8 mouse cellular contexts compared by ENCODE assay signal in the genomic region with DNA sequence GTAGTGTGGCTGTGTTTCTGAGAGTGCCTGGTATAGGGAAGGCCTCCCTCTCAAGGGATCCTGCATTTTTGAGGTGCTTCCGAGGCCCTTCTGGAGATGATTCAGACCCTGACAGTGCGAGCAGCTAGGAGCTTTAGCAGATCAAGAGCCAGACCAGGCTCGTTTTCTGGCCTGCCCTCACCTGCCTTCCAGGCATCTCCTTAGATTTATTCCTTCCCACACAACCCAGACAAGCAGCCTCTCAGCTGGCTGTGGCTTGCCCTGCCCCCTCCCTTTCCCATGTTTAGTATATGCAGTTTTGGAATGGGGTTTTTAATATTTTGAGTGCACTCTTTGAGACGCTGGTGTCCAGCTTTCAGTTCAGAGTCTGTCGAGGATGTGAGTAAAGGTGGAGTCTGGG.
DNase-seq lines count a peak whose midpoint lies in the region; ATAC-seq and TF ChIP-seq lines count a peak whose summit lies in the region.
"Had no signal": no experiment of that assay in that cellular context is flagged by ENCODE, and none has a peak within 500 bp of the region (broad histone marks: within the 10 kb centered on the region; RNA-seq: fewer than 3 reads in every experiment).

No protein-coding gene starts in this region.

- ATAC-seq in lung, embryonic 14.5 days (ENCODE audit: insufficient read depth), result no peak
- ATAC-seq in forebrain, embryonic 15.5 days (replicated peaks), result peak; percentile 33
- ATAC-seq in limb, embryonic 13.5 days (ENCODE audit: low FRiP score, low read depth), result no peak
- 0 out of 2 replicates have a peak, but pooled peaks have one; percentile 21 for ATAC-seq in stomach, embryonic 16.5 days (ENCODE audit: insufficient read depth, low FRiP score)

- no peak overlapping the region for H3K4me2 ChIP-seq in lung, embryonic 14.5 days
- H3K4me2 ChIP-seq in forebrain, embryonic 15.5 days (replicated peaks), result no peak overlapping the region
- H3K4me2 ChIP-seq in limb, embryonic 13.5 days (replicated peaks), result no peak overlapping the region
- H3K4me2 ChIP-seq in stomach, embryonic 16.5 days (ENCODE audit: low read depth, low read length), result no peak overlapping the region

- H3K4me1 ChIP-seq in lung, embryonic 14.5 days (ENCODE audit: insufficient read depth), result peaks cover 6% of the 10 kb centered on the region; the same call in 1 of the 2 replicates
- no peaks in the 10 kb centered on the region for H3K4me1 ChIP-seq in lung, adult 2 months (ENCODE audit: control insufficient read depth, insufficient read depth, low read length)
- peaks cover 16% of the 10 kb centered on the region for H3K4me1 ChIP-seq in forebrain, embryonic 15.5 days
- H3K4me1 ChIP-seq in limb, embryonic 13.5 days, result peaks cover 40% of the 10 kb centered on the region
- peaks cover 4% of the 10 kb centered on the region; the same call in 1 of the 2 replicates for H3K4me1 ChIP-seq in stomach, embryonic 16.5 days (ENCODE audit: control insufficient read depth, insufficient read depth, low read length)

- no peaks in the 10 kb centered on the region for H3K27me3 ChIP-seq in lung, embryonic 14.5 days (ENCODE audit: insufficient read depth, low read length)
- H3K27me3 ChIP-seq in forebrain, embryonic 15.5 days, result no peaks in the 10 kb centered on the region
- H3K27me3 ChIP-seq in limb, embryonic 13.5 days, result no peaks in the 10 kb centered on the region
- no peaks in the 10 kb centered on the region for H3K27me3 ChIP-seq in stomach, embryonic 16.5 days (ENCODE audit: control insufficient read depth, insufficient read depth, low read length)

- H3K9ac ChIP-seq in lung, embryonic 14.5 days, result no peak overlapping the region
- H3K9ac ChIP-seq in forebrain, embryonic 15.5 days (replicated peaks), result no peak overlapping the region
- no peak overlapping the region; the same call in 1 of the 2 replicates for H3K9ac ChIP-seq in limb, embryonic 13.5 days
- no peak overlapping the region for H3K9ac ChIP-seq in stomach, embryonic 16.5 days (ENCODE audit: low read length)

- peak overlapping the region; percentile 32; the same call in 1 of the 2 replicates for H3K27ac ChIP-seq in lung, embryonic 14.5 days (ENCODE audit: low read depth)
- H3K27ac ChIP-seq in forebrain, embryonic 15.5 days (replicated peaks), result peak overlapping the region; percentile 54
- peak overlapping the region; percentile 44; the same call in 1 of the 2 replicates for H3K27ac ChIP-seq in limb, embryonic 13.5 days
- peak overlapping the region; percentile 13 for H3K27ac ChIP-seq in stomach, embryonic 16.5 days (ENCODE audit: low read length)

- DNase-seq in lung, embryonic 14.5 days, result no peak
- no peak for DNase-seq in lung, adult 2 months
- DNase-seq in embryo, embryonic 10 days (ENCODE audit: low spot score), result no peak
- DNase-seq in adrenal gland, adult 18-20 months (ENCODE audit: low spot score in 2 of 2), result no peak

- no peaks in the 10 kb centered on the region for H3K36me3 ChIP-seq in lung, embryonic 14.5 days (ENCODE audit: insufficient read depth)
- no peaks in the 10 kb centered on the region for H3K36me3 ChIP-seq in forebrain, embryonic 15.5 days
- H3K36me3 ChIP-seq in limb, embryonic 13.5 days, result peaks cover 24% of the 10 kb centered on the region
- H3K36me3 ChIP-seq in stomach, embryonic 16.5 days (ENCODE audit: control insufficient read depth, insufficient read depth, low read length), result no peaks in the 10 kb centered on the region

- H3K9me3 ChIP-seq in lung, embryonic 14.5 days (ENCODE audit: low read depth, low read length), result no peaks in the 10 kb centered on the region
- H3K9me3 ChIP-seq in forebrain, embryonic 15.5 days, result no peaks in the 10 kb centered on the region
- no peaks in the 10 kb centered on the region for H3K9me3 ChIP-seq in limb, embryonic 13.5 days
- no peaks in the 10 kb centered on the region for H3K9me3 ChIP-seq in stomach, embryonic 16.5 days (replicated peaks; ENCODE audit: control insufficient read depth, low read length)
- H3K9me3 ChIP-seq: megakaryocyte, embryonic 14.5 days had no signal

- no peak overlapping the region for H3K4me3 ChIP-seq in lung, embryonic 14.5 days (ENCODE audit: low read depth, low read length)
- H3K4me3 ChIP-seq in lung, adult 2 months (replicated peaks; ENCODE audit: extremely low read depth, low read depth, low read length), result no peak overlapping the region
- no peak overlapping the region for H3K4me3 ChIP-seq in forebrain, embryonic 15.5 days
- H3K4me3 ChIP-seq in limb, embryonic 13.5 days, result no peak overlapping the region
- H3K4me3 ChIP-seq in stomach, embryonic 16.5 days (replicated peaks; ENCODE audit: low read length), result no peak overlapping the region
- H3K4me3 ChIP-seq: megakaryocyte, embryonic 14.5 days had no signal

- TF ChIP-seq CTCF in lung, embryonic 14.5 days (IDR thresholded peaks at IDR 0.05; ENCODE audit: low read depth), result no peak
- TF ChIP-seq CTCF in lung, adult 2 months (IDR thresholded peaks at IDR 0.05; ENCODE audit: insufficient read depth, low read length), result no peak

- TF ChIP-seq POLR2A in lung, adult 2 months (IDR thresholded peaks at IDR 0.05; ENCODE audit: borderline replicate concordance, extremely low read depth, low read depth, low read length), result no peak

- WGBS in lung, embryonic 14.5 days, result 58% methylated on average over 5 of the region's 5 CpGs
- 65% methylated on average over 5 of the region's 5 CpGs for WGBS in lung, adult 2 months
- 35% methylated on average over 5 of the region's 5 CpGs for WGBS in forebrain, embryonic 15.5 days
- 61% methylated on average over 5 of the region's 5 CpGs for WGBS in limb, embryonic 13.5 days
- WGBS in stomach, embryonic 16.5 days, result 45% methylated on average over 5 of the region's 5 CpGs

Comparison
In these comparisons a context has a peak if more than half of its experiments do, and no peak if none do; other contexts are left out.
1. ATAC-seq: peak in forebrain, embryonic 15.5 days (single experiment) and stomach, embryonic 16.5 days (single experiment); none in lung, embryonic 14.5 days (single experiment) and limb, embryonic 13.5 days (single experiment).
2. Peak in every context shown above with its lines, with median percentiles within 50 percentile points of each other: H3K27ac ChIP-seq.